In genomic region chr12:29368820-29369175, GRCm38 (mm10) we compare ENCODE assay signal across 9 mouse cellular contexts.
DNase-seq lines count a peak whose midpoint lies in the region; ATAC-seq lines count a peak whose summit lies in the region.
"Had no signal": no experiment of that assay in that cellular context is flagged by ENCODE, and none has a peak within 500 bp of the region (broad histone marks: within the 10 kb centered on the region; RNA-seq: fewer than 3 reads in every experiment).

No protein-coding gene starts in this region.

- 0 out of 2 replicates have a peak overlapping the region, but pooled peaks have one; percentile 23 for H3K9ac ChIP-seq in kidney, embryonic 16.5 days (replicated peaks; ENCODE audit: low read length)
- peak overlapping the region; percentile 54 for H3K9ac ChIP-seq in hindbrain, embryonic 12.5 days
- H3K9ac ChIP-seq in midbrain, embryonic 16.5 days (ENCODE audit: low read depth, low read length): peak overlapping the region; percentile 57
- H3K9ac ChIP-seq: liver, postnatal 0 days had no signal

- ATAC-seq in kidney, embryonic 16.5 days (ENCODE audit: low FRiP score, low TSS enrichment): no peak
- peak; percentile 23; the same call in 1 of the 2 replicates for ATAC-seq in hindbrain, embryonic 12.5 days (ENCODE audit: low FRiP score)
- ATAC-seq in midbrain, embryonic 16.5 days: peak; percentile 41
- ATAC-seq in megakaryocyte, adult 5-6 weeks (ENCODE audit: poor library complexity, severe bottlenecking): no peak
- ATAC-seq: inflammation-experienced regulatory T-cells, adult 6 months; liver, postnatal 0 days had no signal

- peak overlapping the region; percentile 59 for H3K4me2 ChIP-seq in kidney, embryonic 16.5 days (replicated peaks; ENCODE audit: low read depth, low read length)
- peak overlapping the region; percentile 42 for H3K4me2 ChIP-seq in hindbrain, embryonic 12.5 days (replicated peaks)
- peak overlapping the region; percentile 47 for H3K4me2 ChIP-seq in midbrain, embryonic 16.5 days (ENCODE audit: low read length)

- peak overlapping the region; percentile 38 for H3K4me3 ChIP-seq in kidney, embryonic 16.5 days (ENCODE audit: low read length)
- H3K4me3 ChIP-seq in forebrain, embryonic 10.5 days: peak overlapping the region; percentile 46
- H3K4me3 ChIP-seq in hindbrain, embryonic 12.5 days: peak overlapping the region; percentile 13; the same call in 1 of the 2 replicates
- peak overlapping the region; percentile 19; the same call in 1 of the 2 replicates for H3K4me3 ChIP-seq in midbrain, embryonic 16.5 days (ENCODE audit: low read depth, low read length)

- no peaks in the 10 kb centered on the region for H3K36me3 ChIP-seq in kidney, embryonic 16.5 days (ENCODE audit: insufficient read depth, low read length)
- no peaks in the 10 kb centered on the region for H3K36me3 ChIP-seq in forebrain, embryonic 10.5 days (replicated peaks)
- H3K36me3 ChIP-seq in hindbrain, embryonic 12.5 days: no peaks in the 10 kb centered on the region
- no peaks in the 10 kb centered on the region for H3K36me3 ChIP-seq in midbrain, embryonic 16.5 days (ENCODE audit: control insufficient read depth, insufficient read depth, low read length)

- DNase-seq in kidney, adult 11 months: no peak
- no peak for DNase-seq in forebrain, embryonic 10.5 days (ENCODE audit: extremely low spot score, low spot score)
- no peak for DNase-seq in layer of hippocampus, postnatal 10 days (ENCODE audit: low spot score in 2 of 2)
- DNase-seq: liver, postnatal 0 days had no signal

- H3K27me3 ChIP-seq in kidney, embryonic 16.5 days (ENCODE audit: insufficient read depth, low read length): no peaks in the 10 kb centered on the region
- 0 out of 2 replicates have a peak, but pooled peaks cover 3% of the 10 kb centered on the region for H3K27me3 ChIP-seq in forebrain, embryonic 10.5 days (ENCODE audit: poor library complexity, severe bottlenecking)
- H3K27me3 ChIP-seq in hindbrain, embryonic 12.5 days: peaks cover 23% of the 10 kb centered on the region
- H3K27me3 ChIP-seq in midbrain, embryonic 16.5 days (ENCODE audit: control insufficient read depth, insufficient read depth, low read depth, low read length): no peaks in the 10 kb centered on the region

- H3K9me3 ChIP-seq in kidney, embryonic 16.5 days (ENCODE audit: low read length): no peaks in the 10 kb centered on the region
- no peaks in the 10 kb centered on the region for H3K9me3 ChIP-seq in forebrain, embryonic 10.5 days
- H3K9me3 ChIP-seq in hindbrain, embryonic 12.5 days (replicated peaks): no peaks in the 10 kb centered on the region
- no peaks in the 10 kb centered on the region for H3K9me3 ChIP-seq in midbrain, embryonic 16.5 days (replicated peaks; ENCODE audit: control insufficient read depth, low read length, poor library complexity, severe bottlenecking)

- WGBS in kidney, embryonic 16.5 days: 30% methylated on average over 5 of the region's 5 CpGs
- WGBS in forebrain, embryonic 10.5 days: 25% methylated on average over 5 of the region's 5 CpGs
- 15% methylated on average over 5 of the region's 5 CpGs for WGBS in hindbrain, embryonic 12.5 days
- WGBS in midbrain, embryonic 16.5 days: 5% methylated on average over 5 of the region's 5 CpGs

- H3K27ac ChIP-seq in kidney, embryonic 16.5 days (ENCODE audit: low read length): no peak overlapping the region
- H3K27ac ChIP-seq in forebrain, embryonic 10.5 days: peak overlapping the region; percentile 89
- peak overlapping the region; percentile 96 for H3K27ac ChIP-seq in hindbrain, embryonic 12.5 days
- peak overlapping the region; percentile 88 for H3K27ac ChIP-seq in midbrain, embryonic 16.5 days (ENCODE audit: low read length)

- peaks cover 12% of the 10 kb centered on the region for H3K4me1 ChIP-seq in kidney, embryonic 16.5 days (ENCODE audit: insufficient read depth, low read length)
- peaks cover 34% of the 10 kb centered on the region for H3K4me1 ChIP-seq in forebrain, embryonic 10.5 days
- peaks cover 27% of the 10 kb centered on the region for H3K4me1 ChIP-seq in hindbrain, embryonic 12.5 days
- peaks cover 20% of the 10 kb centered on the region for H3K4me1 ChIP-seq in midbrain, embryonic 16.5 days (ENCODE audit: control insufficient read depth, insufficient read depth, low read length)

Comparison
In these comparisons a context has a peak if more than half of its experiments do, and no peak if none do; other contexts are left out.
1. ATAC-seq: peak in hindbrain, embryonic 12.5 days (single experiment) and midbrain, embryonic 16.5 days (single experiment); none in kidney, embryonic 16.5 days (single experiment) and megakaryocyte, adult 5-6 weeks (single experiment).
2. Peak in every context shown above with its lines, with median percentiles within 50 percentile points of each other: H3K4me2 ChIP-seq, H3K4me3 ChIP-seq and H3K9ac ChIP-seq.